Mouse (Mus musculus): ENCODE results near the gene Bmf. TPM values are rescaled to one million over a fixed set of nuclear protein-coding genes. Genes with fewer than 3 reads are reported as not detected.
"Not testable (repeated sequence)": the region's sequence is repeated elsewhere in the genome, so short reads cannot be mapped to it uniquely, and the experiment has no call there.

The Bmf gene
- polyA plus RNA-seq, 1 experiment from 2014 or later, result 2.8 TPM

- Histone ChIP-seq H3K9ac (ENCODE audit: low read length) (no peak overlapping the region), H3K9me3 (ENCODE audit: control insufficient read depth, low read length) (no peaks in the 10 kb centered on the region), H3K27me3 (ENCODE audit: control insufficient read depth, insufficient read depth, low read length) (no peaks in the 10 kb centered on the region), H3K4me2 (replicated peaks; ENCODE audit: low read depth) (no peak overlapping the region), H3K36me3 (ENCODE audit: control insufficient read depth, insufficient read depth, low read length) (no peaks in the 10 kb centered on the region), H3K4me3 (ENCODE audit: low read depth, low read length) (no peak overlapping the region), H3K27ac (replicated peaks) (no peak overlapping the region), H3K4me1 (replicated peaks; ENCODE audit: control insufficient read depth, insufficient read depth) (no peaks in the 10 kb centered on the region)
- WGBS, result 83% methylated on average over 4 of the region's 4 CpGs
- DNase-seq (ENCODE audit: low spot score) (no peak), ATAC-seq (ENCODE audit: low FRiP score, low TSS enrichment) (no peak)
- no peak for TF ChIP-seq CTCF (IDR thresholded peaks at IDR 0.05; ENCODE audit: low read depth)
- no peak for TF ChIP-seq EP300 (optimal IDR thresholded peaks at IDR 0.05)
Measured at GRCm38 (mm10) chr2:118562015-118562414, 12.5 kb upstream of the Bmf start.

DNA sequence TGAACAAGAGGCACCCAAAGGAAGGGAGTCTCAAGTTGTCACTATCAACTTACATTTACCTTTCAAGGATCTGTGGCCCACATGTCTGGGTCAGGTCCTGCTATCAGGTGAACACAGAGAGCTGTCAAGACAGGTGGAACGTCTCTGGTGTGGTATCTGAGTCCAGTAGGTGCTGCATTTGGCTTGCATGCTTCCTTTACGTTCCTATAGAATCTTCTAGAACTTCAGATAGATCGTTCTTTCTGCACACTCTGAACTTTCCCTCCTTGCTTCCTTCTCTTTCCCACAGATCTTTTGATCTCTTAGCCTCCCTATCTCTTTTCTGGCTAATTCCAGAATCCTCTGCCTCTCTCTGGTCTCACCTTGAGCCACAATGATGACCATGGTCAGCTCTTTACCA lies 8.9 kb upstream of the Bmf start:
- DNase-seq (ENCODE audit: low spot score) (no peak), ATAC-seq (ENCODE audit: low FRiP score, low TSS enrichment) (no peak)
- Histone ChIP-seq H3K4me2 (replicated peaks; ENCODE audit: low read depth) (no peak overlapping the region), H3K27me3 (ENCODE audit: control insufficient read depth, insufficient read depth, low read length) (no peaks in the 10 kb centered on the region), H3K27ac (replicated peaks) (no peak overlapping the region), H3K4me1 (replicated peaks; ENCODE audit: control insufficient read depth, insufficient read depth) (no peaks in the 10 kb centered on the region), H3K9me3 (ENCODE audit: control insufficient read depth, low read length) (no peaks in the 10 kb centered on the region), H3K4me3 (ENCODE audit: low read depth, low read length) (no peak overlapping the region), H3K36me3 (ENCODE audit: control insufficient read depth, insufficient read depth, low read length) (no peaks in the 10 kb centered on the region), H3K9ac (ENCODE audit: low read length) (no peak overlapping the region)
- TF ChIP-seq EP300 (optimal IDR thresholded peaks at IDR 0.05) (no peak), CTCF (IDR thresholded peaks at IDR 0.05; ENCODE audit: low read depth) (no peak)
- WGBS, result 92% methylated on average over 3 of the region's 3 CpGs

DNA sequence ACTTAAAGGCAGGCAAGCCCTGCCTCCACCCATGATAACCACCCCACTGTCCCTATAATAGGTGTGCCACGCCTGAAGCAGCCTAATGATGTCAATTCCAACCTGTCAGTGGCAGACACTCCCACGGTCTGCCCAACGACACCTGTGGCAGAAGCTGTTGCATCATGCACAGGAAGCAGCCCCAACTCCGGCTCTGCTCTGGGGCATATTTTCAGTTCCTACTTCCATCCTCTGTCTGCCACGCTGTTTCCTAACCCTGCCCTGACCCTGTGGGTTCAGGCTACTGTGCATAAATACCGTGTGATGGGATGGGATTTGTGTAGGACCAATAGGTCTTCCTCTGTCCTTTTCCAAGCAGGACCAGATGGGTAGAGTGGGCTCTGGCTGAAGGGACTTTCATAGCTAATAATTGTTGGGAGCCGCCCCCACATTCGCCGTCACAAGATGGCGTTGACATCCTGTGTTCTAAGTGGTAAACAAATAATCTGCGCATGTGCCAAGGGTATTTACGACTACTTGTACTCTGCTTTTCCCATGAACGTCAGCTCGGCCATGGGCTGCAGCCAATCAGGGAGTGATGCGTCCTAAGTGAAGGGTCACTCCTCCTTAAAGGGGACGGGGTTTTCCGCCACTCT lies 5.0 kb upstream of the Bmf start:
- H3K27ac ChIP-seq (replicated peaks), result peak overlapping the region; percentile 63; the same call in 1 of the 2 replicates
- WGBS, result 65% methylated on average over 14 of the region's 17 CpGs
- peak; percentile 23 for DNase-seq (ENCODE audit: low spot score)
- H3K4me1 ChIP-seq (replicated peaks; ENCODE audit: control insufficient read depth, insufficient read depth); H3K27me3 ChIP-seq (ENCODE audit: control insufficient read depth, insufficient read depth, low read length); H3K9ac ChIP-seq (ENCODE audit: low read length); H3K9me3 ChIP-seq (ENCODE audit: control insufficient read depth, low read length); H3K36me3 ChIP-seq (ENCODE audit: control insufficient read depth, insufficient read depth, low read length): not testable (repeated sequence)
- peak overlapping the region; percentile 25 for H3K4me3 ChIP-seq (ENCODE audit: low read depth, low read length)
- ATAC-seq (ENCODE audit: low FRiP score, low TSS enrichment), result peak; percentile 55
- peak overlapping the region; percentile 36 for H3K4me2 ChIP-seq (replicated peaks; ENCODE audit: low read depth)

- DNase-seq (ENCODE audit: low spot score) (no peak), ATAC-seq (ENCODE audit: low FRiP score, low TSS enrichment) (no peak)
- Histone ChIP-seq H3K27ac (replicated peaks) (no peak overlapping the region), H3K9me3 (ENCODE audit: control insufficient read depth, low read length) (no peaks in the 10 kb centered on the region), H3K27me3 (ENCODE audit: control insufficient read depth, insufficient read depth, low read length) (no peaks in the 10 kb centered on the region), H3K4me1 (replicated peaks; ENCODE audit: control insufficient read depth, insufficient read depth) (peaks cover 14% of the 10 kb centered on the region), H3K4me3 (ENCODE audit: low read depth, low read length) (no peak overlapping the region), H3K36me3 (ENCODE audit: control insufficient read depth, insufficient read depth, low read length) (no peaks in the 10 kb centered on the region), H3K9ac (ENCODE audit: low read length) (no peak overlapping the region), H3K4me2 (replicated peaks; ENCODE audit: low read depth) (no peak overlapping the region)
- WGBS, result 70% methylated on average over 2 of the region's 2 CpGs
- no peak for TF ChIP-seq CTCF (IDR thresholded peaks at IDR 0.05; ENCODE audit: low read depth)
- TF ChIP-seq EP300 (optimal IDR thresholded peaks at IDR 0.05), result no peak
Measured at GRCm38 (mm10) chr2:118551606-118552005, 2.1 kb upstream of the Bmf start.

- under 1% methylated on average over 18 of the region's 18 CpGs for WGBS
- TF ChIP-seq EP300 (optimal IDR thresholded peaks at IDR 0.05) (no peak), CTCF (IDR thresholded peaks at IDR 0.05; ENCODE audit: low read depth) (peak; percentile 52)
- Histone ChIP-seq H3K4me1 (replicated peaks; ENCODE audit: control insufficient read depth, insufficient read depth) (peaks cover 30% of the 10 kb centered on the region), H3K9ac (ENCODE audit: low read length) (peak overlapping the region; percentile 86), H3K27me3 (ENCODE audit: control insufficient read depth, insufficient read depth, low read length) (no peaks in the 10 kb centered on the region), H3K4me3 (ENCODE audit: low read depth, low read length) (peak overlapping the region; percentile 85), H3K36me3 (ENCODE audit: control insufficient read depth, insufficient read depth, low read length) (no peaks in the 10 kb centered on the region), H3K27ac (replicated peaks) (peak overlapping the region; percentile 84), H3K9me3 (ENCODE audit: control insufficient read depth, low read length) (no peaks in the 10 kb centered on the region), H3K4me2 (replicated peaks; ENCODE audit: low read depth) (peak overlapping the region; percentile 83)
- ATAC-seq (ENCODE audit: low FRiP score, low TSS enrichment) (no peak), DNase-seq (ENCODE audit: low spot score) (peak; percentile 40)
Measured at GRCm38 (mm10) chr2:118548421-118549221, 866 bp downstream of the Bmf start.

GRCm38 (mm10) chr2:118547541-118548016 lies 1.9 kb downstream of the Bmf start:
- Histone ChIP-seq H3K9me3 (ENCODE audit: control insufficient read depth, low read length) (no peaks in the 10 kb centered on the region), H3K27me3 (ENCODE audit: control insufficient read depth, insufficient read depth, low read length) (no peaks in the 10 kb centered on the region), H3K9ac (ENCODE audit: low read length) (peak overlapping the region; percentile 41), H3K4me2 (replicated peaks; ENCODE audit: low read depth) (peak overlapping the region; percentile 83), H3K4me1 (replicated peaks; ENCODE audit: control insufficient read depth, insufficient read depth) (peaks cover 32% of the 10 kb centered on the region), H3K27ac (replicated peaks) (peak overlapping the region; percentile 84), H3K4me3 (ENCODE audit: low read depth, low read length) (peak overlapping the region; percentile 85), H3K36me3 (ENCODE audit: control insufficient read depth, insufficient read depth, low read length) (no peaks in the 10 kb centered on the region)
- ATAC-seq (ENCODE audit: low FRiP score, low TSS enrichment) (peak; percentile 33), DNase-seq (ENCODE audit: low spot score) (peak; percentile 74)
- no peak for TF ChIP-seq EP300 (optimal IDR thresholded peaks at IDR 0.05)
- no peak for TF ChIP-seq CTCF (IDR thresholded peaks at IDR 0.05; ENCODE audit: low read depth)
- WGBS, result 13% methylated on average over 9 of the region's 9 CpGs

Data from stomach, postnatal 0 days (tissue).